Mouse (Mus musculus) cerebellum, postnatal 10 days (tissue): Measurements from ENCODE around the gene Rnf121.

ENCODE experiments used
- DNase-seq, 2 experiments: peaks; one replicate each; pipeline ENCODE4 v3.0.0; 2021; ENCODE audit warnings: mixed read lengths in 2 of 2

Gene Rnf121

DNA sequence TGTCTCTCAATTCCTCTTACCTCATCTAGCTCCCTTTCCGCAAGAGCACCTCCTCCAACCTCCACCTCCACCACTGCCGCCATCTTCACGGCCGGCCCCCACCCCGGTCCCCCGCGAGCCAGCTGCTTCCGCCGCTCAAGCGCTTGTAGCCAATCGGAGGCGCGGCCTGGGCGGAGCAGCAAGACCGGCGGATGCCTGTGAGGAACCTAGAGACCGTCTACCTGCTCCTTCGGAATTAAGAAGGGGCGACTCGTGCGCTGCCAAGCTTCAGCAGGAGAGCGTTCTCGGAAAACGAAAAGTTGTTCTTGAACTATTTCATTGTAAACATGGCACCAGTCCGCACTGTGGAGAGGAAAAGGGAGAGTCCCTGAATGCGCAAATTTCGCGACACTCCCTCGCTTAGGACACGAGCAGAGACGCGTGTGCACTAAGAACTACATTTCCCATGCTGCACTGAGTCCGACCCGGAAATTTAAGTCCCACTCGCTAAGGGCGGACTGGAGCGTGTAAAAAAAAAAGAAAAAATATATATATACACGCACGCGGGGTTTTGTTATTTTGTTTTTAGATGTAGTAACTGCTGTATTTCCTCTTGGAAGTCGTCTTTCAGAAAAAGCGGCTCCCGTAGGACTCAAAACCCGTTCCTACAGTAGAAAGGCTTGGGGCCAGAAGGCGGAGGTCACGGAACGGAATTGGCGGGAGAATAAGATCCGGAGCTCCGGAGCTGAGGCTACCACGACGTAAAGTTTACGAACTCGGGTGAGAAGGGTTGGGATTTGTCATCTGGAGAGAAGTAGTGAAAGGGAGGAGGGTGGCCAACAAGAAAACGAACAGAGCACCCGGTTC, at the start of gene Rnf121, which contains the start of the genes Xndc1 and Xntrpc:
Gene Rnf121 (minus strand): TSS at position 424 of the 846 bp plus-strand sequence.
Gene Xndc1 (plus strand): TSS at position 466 of the 846 bp plus-strand sequence.
Gene Xntrpc (plus strand): TSS at position 668 of the 846 bp plus-strand sequence.
- peak; percentile 94 to 96 for DNase-seq

GRCm38 (mm10) chr7:102113151-102113729, 48.0 kb upstream of the Rnf121 start:
- DNase-seq, result no peak

DNA sequence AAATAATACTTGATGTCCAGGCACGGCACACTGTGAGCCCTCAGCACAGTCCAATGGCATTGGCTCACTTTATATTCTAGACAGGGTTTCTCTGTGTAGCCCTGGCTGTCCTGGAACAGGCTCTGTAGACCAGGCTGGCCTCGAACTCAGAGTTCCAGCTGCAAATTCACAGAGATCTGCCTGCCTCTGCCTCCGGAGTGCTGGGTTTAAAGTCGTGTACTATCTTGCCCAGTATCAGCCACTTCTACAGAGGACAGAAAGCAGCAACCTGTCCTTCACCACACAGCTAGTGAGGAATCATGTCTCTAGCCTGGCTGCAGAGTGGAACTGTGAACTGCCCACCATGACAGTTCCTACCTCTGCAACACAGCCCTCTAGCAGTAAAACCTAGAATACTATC, 44.5 kb upstream of the Rnf121 start:
- DNase-seq, result no peak

DNA sequence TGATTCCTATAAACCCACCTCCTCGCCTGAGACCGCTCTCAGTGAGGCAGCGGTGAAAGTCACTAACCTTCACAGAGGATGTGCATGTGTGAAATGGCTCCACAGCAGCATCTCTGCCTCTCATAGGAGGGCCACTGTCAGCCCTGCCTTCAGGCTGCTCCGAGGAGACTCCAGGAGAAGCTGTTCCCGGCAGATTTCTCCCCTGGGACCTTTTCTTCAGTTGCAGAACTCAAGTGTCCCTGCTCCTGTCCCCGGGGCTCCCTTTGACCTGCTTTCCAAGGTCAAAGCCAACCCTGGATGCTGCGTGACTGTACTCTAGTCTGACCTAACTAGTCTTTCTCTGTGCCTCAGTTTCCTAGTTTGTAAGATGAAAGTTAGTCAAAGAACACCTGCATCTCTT, 43.9 kb upstream of the Rnf121 start, which contains the start of gene Art5:
Gene Art5 (minus strand): TSS at position 319 of the 400 bp plus-strand sequence.
- no peak for DNase-seq

DNA sequence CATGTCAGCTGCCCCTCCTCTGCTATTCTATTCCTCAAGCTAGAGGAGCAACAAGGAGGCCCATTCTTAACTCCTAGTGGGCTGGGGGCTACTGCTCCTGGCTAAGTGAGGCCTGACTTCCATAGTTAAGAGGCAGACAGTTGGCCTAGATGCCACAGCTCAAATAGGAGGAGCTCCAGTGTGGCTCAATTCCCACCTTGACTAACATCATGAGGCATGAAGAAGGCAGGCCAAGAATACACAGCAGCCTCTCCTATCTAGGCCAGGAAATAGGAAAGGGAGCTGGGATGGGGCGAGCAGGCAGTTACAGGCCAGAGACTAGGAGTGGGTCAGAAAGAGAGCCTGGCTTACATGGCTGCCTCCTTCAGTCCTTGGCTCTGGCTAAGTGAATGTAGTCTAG, 42.9 kb upstream of the Rnf121 start:
- DNase-seq, result no peak

GRCm38 (mm10) chr7:102106700-102107141, 41.5 kb upstream of the Rnf121 start:
- peak; percentile 63 to 66 for DNase-seq

- DNase-seq, result peak; percentile 51 to 61
These were observed 38.9 kb upstream of the Rnf121 start for GRCm38 (mm10) chr7:102104126-102104525.

DNA sequence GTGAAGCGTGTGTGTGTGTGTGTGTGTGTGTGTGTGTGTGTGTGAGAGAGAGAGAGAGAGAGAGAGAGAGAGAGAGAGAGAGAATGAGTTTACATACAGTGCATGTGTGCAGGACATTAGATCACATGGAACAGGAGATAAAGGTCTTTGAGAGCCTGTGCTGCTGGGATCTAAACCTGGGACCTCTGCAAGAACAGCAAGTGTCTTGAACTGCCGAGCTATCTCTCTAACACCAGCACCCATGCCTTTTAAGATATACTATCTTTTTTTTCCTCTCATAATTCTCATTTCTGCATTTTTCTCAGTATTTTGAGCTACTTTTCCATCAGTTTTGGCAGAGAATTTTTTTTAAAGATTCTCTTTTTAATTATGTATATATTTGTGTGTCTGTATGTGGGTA, 38.3 kb upstream of the Rnf121 start:
- no peak for DNase-seq

DNA sequence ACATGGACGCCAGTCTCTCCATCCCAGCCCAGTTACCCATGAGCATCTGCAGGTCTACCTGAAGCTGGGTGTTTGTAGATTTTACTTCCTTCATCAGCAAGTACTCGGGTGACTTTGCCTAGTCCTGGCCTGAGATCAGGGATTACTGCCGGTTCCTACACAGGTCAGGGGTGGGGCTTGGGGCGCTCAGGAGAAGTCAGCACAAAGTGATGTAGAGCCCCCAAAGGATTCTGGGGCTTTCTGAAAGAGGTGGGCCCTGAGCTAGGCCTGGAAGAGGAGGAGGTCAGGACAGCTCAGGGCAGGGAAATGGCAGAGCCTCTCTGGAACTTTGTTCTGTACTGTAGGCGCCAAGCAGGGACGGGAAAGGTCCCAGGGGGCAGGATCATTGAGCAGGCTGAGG, 37.4 kb upstream of the Rnf121 start:
- no peak for DNase-seq

- peak; percentile 25 to 37 for DNase-seq
These were observed 37.0 kb upstream of the Rnf121 start for GRCm38 (mm10) chr7:102102241-102102640.

- DNase-seq, result no peak
These were observed 36.2 kb upstream of the Rnf121 start, which contains the start of gene Art1 for GRCm38 (mm10) chr7:102101487-102101886. Gene Art1 (plus strand): TSS chr7:102101743.

DNA sequence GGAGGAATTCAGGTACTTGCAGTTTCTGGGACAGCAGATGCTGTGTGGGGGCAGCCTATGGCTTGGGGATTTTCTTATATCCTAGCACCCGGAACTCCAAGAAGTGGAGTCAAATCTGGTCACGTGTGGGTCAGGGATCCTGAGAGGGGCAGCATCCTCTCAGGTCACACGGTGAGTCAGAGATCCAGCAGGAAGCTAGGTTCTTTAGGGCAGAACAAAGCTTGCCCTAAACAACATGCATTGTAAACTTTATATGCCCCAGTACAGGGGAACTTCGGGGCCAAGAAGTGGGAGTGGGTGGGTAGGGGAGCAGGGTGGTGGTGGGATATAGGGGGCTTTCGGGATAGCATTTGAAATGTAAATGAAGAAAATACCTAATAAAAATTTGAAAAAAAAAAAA, 35.6 kb upstream of the Rnf121 start:
- no peak for DNase-seq

DNA sequence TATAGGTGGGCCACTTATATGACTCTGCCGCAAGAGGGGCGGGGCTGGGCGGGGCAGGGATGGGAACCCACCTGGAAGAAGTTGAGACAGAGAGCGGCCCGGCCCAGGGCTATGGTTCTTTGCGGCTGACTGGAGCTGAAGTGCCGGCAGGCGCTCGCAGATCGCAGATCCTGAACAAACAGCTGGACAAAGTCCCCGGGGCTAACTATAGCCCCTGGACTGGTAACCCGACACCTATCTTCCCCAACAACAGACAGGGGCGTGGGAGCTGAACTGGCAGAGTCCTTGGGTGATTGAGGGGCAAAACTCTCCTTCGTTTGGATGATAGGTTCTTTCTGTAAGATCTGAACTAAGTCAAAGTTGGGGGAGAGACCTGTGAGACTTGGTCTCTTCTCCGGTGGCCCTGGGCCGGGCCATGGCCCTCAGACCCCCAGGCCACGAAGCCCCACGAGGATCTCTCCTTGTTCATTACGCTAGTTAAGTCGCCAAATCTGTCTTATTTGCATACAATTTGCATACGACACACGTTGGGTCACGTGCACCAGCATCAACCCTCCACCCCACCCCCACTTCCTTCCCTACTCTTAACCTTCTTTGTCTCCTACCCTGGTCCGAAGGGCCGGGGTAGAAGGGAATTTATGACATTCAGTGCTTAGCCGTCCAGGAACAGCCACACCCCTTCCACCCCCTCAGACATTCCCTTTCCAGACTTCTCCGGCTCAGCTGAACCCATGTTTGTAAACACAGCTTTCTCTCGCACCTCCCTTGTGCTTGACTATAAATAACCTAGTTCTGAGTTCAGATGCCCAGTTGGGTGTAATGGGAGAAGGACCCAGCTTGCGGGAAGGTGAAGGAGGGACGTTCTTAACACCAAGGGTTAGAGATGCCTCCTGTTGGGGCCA, 34.7 kb upstream of the Rnf121 start:
- DNase-seq, result no peak

GRCm38 (mm10) chr7:102087336-102087735, 22.1 kb upstream of the Rnf121 start:
- DNase-seq, result peak; percentile 52 to 61

- no peak for DNase-seq
These were observed 18.9 kb upstream of the Rnf121 start for GRCm38 (mm10) chr7:102084041-102084696.

DNA sequence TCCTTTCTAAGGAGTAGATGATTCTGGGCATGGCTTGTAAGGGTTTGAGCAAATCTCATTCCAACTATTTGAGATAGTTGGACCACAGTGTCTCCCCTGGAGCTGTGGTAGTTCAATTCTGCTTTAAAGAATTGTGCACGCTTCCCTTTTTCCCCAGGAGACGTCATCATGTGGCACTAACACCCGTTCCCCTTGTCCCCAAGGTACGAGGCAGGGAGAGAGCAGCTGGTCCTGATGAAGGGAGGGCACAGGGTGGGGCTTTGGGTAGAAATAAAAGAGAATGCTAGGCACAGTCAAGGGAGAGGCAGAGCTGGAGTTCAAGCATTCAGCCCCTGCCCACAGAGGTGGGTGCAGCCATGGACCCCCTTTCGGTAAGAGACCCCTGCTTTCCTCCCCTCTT, 17.5 kb upstream of the Rnf121 start, which contains the start of gene Trpc2:
Gene Trpc2 (plus strand): TSS at position 301 of the 400 bp plus-strand sequence.
- no peak for DNase-seq

- DNase-seq, result no peak
These were observed 16.5 kb upstream of the Rnf121 start for GRCm38 (mm10) chr7:102081784-102082183.

- DNase-seq, result no peak
These were observed 15.0 kb upstream of the Rnf121 start for GRCm38 (mm10) chr7:102080311-102080710.

DNA sequence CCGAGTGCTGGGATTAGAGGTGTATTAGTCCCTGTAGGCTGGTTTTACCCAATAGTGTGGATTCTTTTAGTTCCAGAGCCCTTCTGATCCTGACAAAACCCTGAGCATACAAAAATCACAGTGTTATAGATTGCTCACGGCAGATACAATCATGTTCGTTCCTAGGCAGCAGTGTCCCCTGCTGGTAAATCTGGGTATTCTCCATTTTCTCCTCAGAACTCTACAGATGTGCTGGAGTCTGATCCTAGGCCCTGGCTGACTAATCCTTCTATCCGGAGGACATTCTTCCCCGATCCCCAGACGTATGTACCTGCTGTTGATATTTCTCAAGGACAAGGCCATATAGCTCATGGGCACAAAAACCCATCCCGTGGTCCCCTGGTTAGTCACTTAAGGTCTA, 13.2 kb upstream of the Rnf121 start:
- DNase-seq, result peak; percentile 54 to 61

DNA sequence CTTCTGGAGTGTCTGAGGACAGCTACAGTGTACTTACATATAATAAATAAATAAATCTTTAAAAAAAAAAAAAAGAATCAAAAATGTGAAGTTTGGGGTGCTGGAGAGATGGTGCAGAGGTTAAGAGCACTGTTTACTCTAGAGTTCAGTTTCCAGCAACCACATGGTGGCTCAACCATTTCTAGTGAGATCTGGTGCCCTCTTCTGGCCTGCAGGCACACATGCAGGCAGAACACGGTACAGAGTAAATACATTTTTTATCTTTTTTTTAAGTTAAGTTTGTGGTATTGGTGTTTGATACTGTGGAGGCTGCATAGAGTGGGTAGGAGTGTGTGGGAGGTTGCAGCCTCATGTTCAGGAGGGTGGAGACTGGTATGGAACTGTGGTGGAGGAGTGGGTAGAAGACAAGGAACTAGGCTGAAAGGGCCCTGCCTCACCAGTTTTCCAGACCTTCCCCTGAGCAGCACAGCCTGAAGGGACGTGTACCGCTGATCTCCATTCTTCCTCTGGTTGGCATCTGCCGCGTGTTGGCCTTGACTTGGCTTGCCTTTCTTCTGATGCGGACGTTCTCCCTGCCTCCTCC, 11.5 kb upstream of the Rnf121 start:
- peak; percentile 34 to 37 for DNase-seq

GRCm38 (mm10) chr7:102066363-102066762, 1.1 kb upstream of the Rnf121 start:
- DNase-seq, result no peak

GRCm38 (mm10) chr7:102064655-102065045, 619 bp downstream of the Rnf121 start:
- no peak for DNase-seq
